Mouse (Mus musculus) kidney, postnatal 4 days (tissue): ENCODE measurements around the gene Olfr643.
"Not testable (repeated sequence)": the region's sequence is repeated elsewhere in the genome, so short reads cannot be mapped to it uniquely, and the experiment has no call there.

Experiments
- DNase-seq, 2 experiments: peaks; one replicate each; pipeline ENCODE4 v3.0.0; 2021; ENCODE audit warnings: mixed read lengths in 2 of 2

The Olfr643 gene

GRCm38 (mm10) chr7:104017203-104017602, 120.0 kb downstream of the Olfr643 start, which contains the start of gene Olfr639:
Gene Olfr639 (minus strand): TSS chr7:104017303.
- DNase-seq, result no peak

- DNase-seq, result no peak
Measured at GRCm38 (mm10) chr7:103999124-103999523, 138.1 kb downstream of the Olfr643 start.

GRCm38 (mm10) chr7:103998446-103998845, 138.8 kb downstream of the Olfr643 start, which contains the start of gene Olfr638:
Gene Olfr638 (plus strand): TSS chr7:103998746.
- no peak for DNase-seq

- DNase-seq, result no peak
Measured at GRCm38 (mm10) chr7:103971782-103972181, 165.4 kb downstream of the Olfr643 start.

- no peak for DNase-seq
Measured at GRCm38 (mm10) chr7:103970852-103971251, 166.4 kb downstream of the Olfr643 start, which contains the start of gene Olfr635. Gene Olfr635 (plus strand): TSS chr7:103971152.

GRCm38 (mm10) chr7:103966873-103967272, 170.3 kb downstream of the Olfr643 start:
- DNase-seq, result not testable (repeated sequence)
